Mouse (Mus musculus) regulatory T cell (primary cell): ENCODE measurements around the gene S100a13.

ENCODE experiments used
- in situ Hi-C: fragments of 300-600 bp; cut with MboI, MseI; formaldehyde crosslinking; loops from one replicate; pipeline ENCODE4 v1.15.1; 2025; ENCODE audit warnings: high pct_unique_total_duplicates

S100a13 gene

GRCm38 (mm10) chr3:90506362-90506761 is 7.9 kb upstream of the S100a13 start:
- in situ Hi-C loops, result no loop called here

GRCm38 (mm10) chr3:90508287-90508949 is 5.8 kb upstream of the S100a13 start:
- in situ Hi-C loops, result no loop called here

GRCm38 (mm10) chr3:90508950-90509746 is 5.1 kb upstream of the S100a13 start, which contains the start of gene Chtop:
Chtop (minus strand) TSS chr3:90509498.
- in situ Hi-C loops, result no loop called here

- in situ Hi-C loops, result loop anchor here (10.0 kb wide), 1 partner anchor 135 kb away; no protein-coding TSS in a partner anchor
Observed at GRCm38 (mm10) chr3:90509747-90510123, 4.5 kb upstream of the S100a13 start.

- in situ Hi-C loops, result loop anchor here (10.0 kb wide), 1 partner anchor 133 kb away; no protein-coding TSS in a partner anchor
Observed at GRCm38 (mm10) chr3:90512276-90512675, 2.0 kb upstream of the S100a13 start.

- in situ Hi-C loops, result loop anchor here (10.0 kb wide), 1 partner anchor 132 kb away; no protein-coding TSS in a partner anchor
Observed at GRCm38 (mm10) chr3:90512948-90513642, 1.1 kb upstream of the S100a13 start.

GRCm38 (mm10) chr3:90514691-90515090 is 456 bp downstream of the S100a13 start:
- in situ Hi-C loops, result loop anchor here (10.0 kb wide), 1 partner anchor 130 kb away; no protein-coding TSS in a partner anchor

GRCm38 (mm10) chr3:90515242-90515641 is 1.0 kb downstream of the S100a13 start:
- in situ Hi-C loops, result loop anchor here (10.0 kb wide), 1 partner anchor 130 kb away; no protein-coding TSS in a partner anchor

GRCm38 (mm10) chr3:90515789-90516188 is 1.6 kb downstream of the S100a13 start:
- in situ Hi-C loops, result loop anchor here (10.0 kb wide), 1 partner anchor 129 kb away; no protein-coding TSS in a partner anchor

GRCm38 (mm10) chr3:90517711-90518110 is 3.5 kb downstream of the S100a13 start:
- in situ Hi-C loops, result loop anchor here (10.0 kb wide), 1 partner anchor 127 kb away; no protein-coding TSS in a partner anchor

- in situ Hi-C loops, result loop anchor here (5.0 kb wide), 1 partner anchor 87 kb away; the partner anchor contains the start of gene S100a6
Observed at GRCm38 (mm10) chr3:90525421-90525820, 11.2 kb downstream of the S100a13 start.

- in situ Hi-C loops, result loop anchor here (5.0 kb wide), 1 partner anchor 86 kb away; the partner anchor contains the start of gene S100a6
Observed at GRCm38 (mm10) chr3:90526076-90526475, 11.8 kb downstream of the S100a13 start.

- in situ Hi-C loops, result loop anchor here (5.0 kb wide), 1 partner anchor 86 kb away; the partner anchor contains the start of gene S100a6
Observed at GRCm38 (mm10) chr3:90526580-90526979, 12.3 kb downstream of the S100a13 start, which contains the start of gene S100a14. S100a14 (plus strand) TSS chr3:90526856.

GRCm38 (mm10) chr3:90527291-90527873 is 13.1 kb downstream of the S100a13 start:
- in situ Hi-C loops, result loop anchor here (5.0 kb wide), 1 partner anchor 85 kb away; the partner anchor contains the start of gene S100a6

- in situ Hi-C loops, result no loop called here
Observed at GRCm38 (mm10) chr3:90531713-90532112, 17.5 kb downstream of the S100a13 start.

- in situ Hi-C loops, result no loop called here
Observed at GRCm38 (mm10) chr3:90535446-90535845, 21.2 kb downstream of the S100a13 start.

GRCm38 (mm10) chr3:90537141-90537904 is 23.1 kb downstream of the S100a13 start, which contains the start of gene S100a16:
S100a16 (plus strand) TSS chr3:90537254.
- in situ Hi-C loops, result no loop called here

- in situ Hi-C loops, result no loop called here
Observed at GRCm38 (mm10) chr3:90537905-90538296, 23.7 kb downstream of the S100a13 start.

- in situ Hi-C loops, result no loop called here
Observed at GRCm38 (mm10) chr3:90540904-90541303, 26.7 kb downstream of the S100a13 start.
